Mouse (Mus musculus) bone marrow macrophage, adult 2 months (primary cell): ENCODE results near the gene Nsd1.

Experiments
- CTCF ChIP-seq: IDR thresholded peaks from 2 replicates; pipeline ENCODE4 v1.5.1; 2012; ENCODE audit warnings: low read depth, mild to moderate bottlenecking, low read length, moderate library complexity
- POLR2A ChIP-seq: IDR thresholded peaks from 2 replicates; pipeline ENCODE4 v1.6.1; 2012; ENCODE audit warnings: mild to moderate bottlenecking, low read depth, low read length, borderline replicate concordance

DNA sequence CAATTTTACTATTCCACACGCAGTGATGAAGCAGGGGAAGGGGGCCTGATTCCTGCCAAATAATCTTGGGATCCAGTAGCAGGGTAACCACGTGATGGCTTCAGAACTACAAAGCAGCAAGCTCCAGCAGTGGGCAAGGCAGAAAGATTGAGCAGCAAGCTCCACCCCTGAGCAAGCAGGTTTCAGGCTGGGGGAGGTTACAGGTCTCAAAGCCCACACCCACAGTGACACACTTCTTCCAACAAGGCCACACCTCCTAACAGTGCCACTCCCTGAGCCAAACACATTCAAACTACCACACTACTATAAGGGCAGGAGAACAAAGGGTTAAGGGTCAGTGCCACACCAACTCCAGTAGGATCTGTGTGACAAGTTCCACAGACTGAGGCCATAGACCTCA lies 129.7 kb downstream of the Nsd1 start:
- TF ChIP-seq POLR2A (no peak), CTCF (no peak)
